Mouse (Mus musculus): ENCODE measurements at regions not wholly inside any gene's neighbourhood (a gene's known extent, or its start where the extent isn't known, plus 50 kb on each side); places are given as distances from the start of the nearest gene placed in this dataset.

GRCm38 (mm10) chr8:90503306-90503705 is 155.2 kb upstream of the Tox3 start:
- Histone ChIP-seq H3K9me3 (replicated peaks; ENCODE audit: control insufficient read depth, low read length, poor library complexity, severe bottlenecking) (no peaks in the 10 kb centered on the region), H3K9ac (ENCODE audit: low read depth, low read length) (no peak overlapping the region), H3K27ac (ENCODE audit: low read length) (no peak overlapping the region), H3K4me1 (ENCODE audit: control insufficient read depth, insufficient read depth, low read length) (no peaks in the 10 kb centered on the region; the same call in 1 of the 2 replicates), H3K27me3 (ENCODE audit: control insufficient read depth, insufficient read depth, low read depth, low read length) (no peaks in the 10 kb centered on the region), H3K36me3 (ENCODE audit: control insufficient read depth, insufficient read depth, low read length) (no peaks in the 10 kb centered on the region), H3K4me2 (ENCODE audit: low read length) (no peak overlapping the region), H3K4me3 (ENCODE audit: low read depth, low read length) (no peak overlapping the region)
- ATAC-seq = no peak
- WGBS = 51% methylated on average over 2 of the region's 2 CpGs

- Histone ChIP-seq H3K4me2 (ENCODE audit: low read length) (no peak overlapping the region), H3K4me3 (ENCODE audit: low read depth, low read length) (no peak overlapping the region), H3K27ac (ENCODE audit: low read length) (no peak overlapping the region), H3K4me1 (ENCODE audit: control insufficient read depth, insufficient read depth, low read length) (no peaks in the 10 kb centered on the region; the same call in 1 of the 2 replicates), H3K36me3 (ENCODE audit: control insufficient read depth, insufficient read depth, low read length) (no peaks in the 10 kb centered on the region), H3K9me3 (replicated peaks; ENCODE audit: control insufficient read depth, low read length, poor library complexity, severe bottlenecking) (no peaks in the 10 kb centered on the region), H3K27me3 (ENCODE audit: control insufficient read depth, insufficient read depth, low read depth, low read length) (no peaks in the 10 kb centered on the region), H3K9ac (ENCODE audit: low read depth, low read length) (no peak overlapping the region)
- 55% methylated on average over 2 of the region's 2 CpGs for WGBS
- ATAC-seq = no peak
These were observed 154.7 kb upstream of the Tox3 start for GRCm38 (mm10) chr8:90502879-90503278.

GRCm38 (mm10) chr8:90499315-90499714 is 151.2 kb upstream of the Tox3 start:
- Histone ChIP-seq H3K4me2 (ENCODE audit: low read length) (no peak overlapping the region), H3K36me3 (ENCODE audit: control insufficient read depth, insufficient read depth, low read length) (no peaks in the 10 kb centered on the region), H3K9ac (ENCODE audit: low read depth, low read length) (no peak overlapping the region), H3K4me3 (ENCODE audit: low read depth, low read length) (no peak overlapping the region), H3K27ac (ENCODE audit: low read length) (no peak overlapping the region), H3K4me1 (ENCODE audit: control insufficient read depth, insufficient read depth, low read length) (peaks cover 23% of the 10 kb centered on the region), H3K27me3 (ENCODE audit: control insufficient read depth, insufficient read depth, low read depth, low read length) (no peaks in the 10 kb centered on the region), H3K9me3 (replicated peaks; ENCODE audit: control insufficient read depth, low read length, poor library complexity, severe bottlenecking) (no peaks in the 10 kb centered on the region)
- ATAC-seq = no peak
- WGBS = 50% methylated on average over 1 of the region's 1 CpGs

- H3K36me3 ChIP-seq (ENCODE audit: control insufficient read depth, insufficient read depth, low read length) = no peaks in the 10 kb centered on the region
- peak overlapping the region; percentile 48 for H3K4me2 ChIP-seq (ENCODE audit: low read length)
- no peaks in the 10 kb centered on the region for H3K27me3 ChIP-seq (ENCODE audit: control insufficient read depth, insufficient read depth, low read depth, low read length)
- H3K9me3 ChIP-seq (replicated peaks; ENCODE audit: control insufficient read depth, low read length, poor library complexity, severe bottlenecking) = no peaks in the 10 kb centered on the region
- peak overlapping the region; percentile 92 for H3K27ac ChIP-seq (ENCODE audit: low read length)
- peaks cover 36% of the 10 kb centered on the region for H3K4me1 ChIP-seq (ENCODE audit: control insufficient read depth, insufficient read depth, low read length)
- peak overlapping the region; percentile 4; the same call in 1 of the 2 replicates for H3K4me3 ChIP-seq (ENCODE audit: low read depth, low read length)
- under 1% methylated on average over 13 of the region's 13 CpGs for WGBS
- peak; percentile 76 for ATAC-seq
- peak overlapping the region; percentile 67 for H3K9ac ChIP-seq (ENCODE audit: low read depth, low read length)
These were observed 148.6 kb upstream of the Tox3 start for GRCm38 (mm10) chr8:90496658-90497163.

- WGBS = 8% methylated on average over 5 of the region's 5 CpGs
- Histone ChIP-seq H3K4me2 (ENCODE audit: low read length) (peak overlapping the region; percentile 17; the same call in 1 of the 2 replicates), H3K27ac (ENCODE audit: low read length) (peak overlapping the region; percentile 92), H3K36me3 (ENCODE audit: control insufficient read depth, insufficient read depth, low read length) (no peaks in the 10 kb centered on the region), H3K9ac (ENCODE audit: low read depth, low read length) (no peak overlapping the region), H3K9me3 (replicated peaks; ENCODE audit: control insufficient read depth, low read length, poor library complexity, severe bottlenecking) (no peaks in the 10 kb centered on the region), H3K4me3 (ENCODE audit: low read depth, low read length) (no peak overlapping the region), H3K4me1 (ENCODE audit: control insufficient read depth, insufficient read depth, low read length) (peaks cover 43% of the 10 kb centered on the region), H3K27me3 (ENCODE audit: control insufficient read depth, insufficient read depth, low read depth, low read length) (no peaks in the 10 kb centered on the region)
- ATAC-seq = peak; percentile 63
These were observed 147.8 kb upstream of the Tox3 start for GRCm38 (mm10) chr8:90495943-90496371.

- 48% methylated on average over 14 of the region's 14 CpGs for WGBS
- peaks cover 45% of the 10 kb centered on the region for H3K4me1 ChIP-seq (ENCODE audit: control insufficient read depth, insufficient read depth, low read length)
These were observed 144.5 kb upstream of the Tox3 start for GRCm38 (mm10) chr8:90492521-90493225.

GRCm38 (mm10) chr8:90491691-90492090 is 143.5 kb upstream of the Tox3 start:
- ATAC-seq = no peak
- Histone ChIP-seq H3K4me2 (ENCODE audit: low read length) (no peak overlapping the region; the same call in 1 of the 2 replicates), H3K27ac (ENCODE audit: low read length) (no peak overlapping the region), H3K9me3 (replicated peaks; ENCODE audit: control insufficient read depth, low read length, poor library complexity, severe bottlenecking) (no peaks in the 10 kb centered on the region), H3K27me3 (ENCODE audit: control insufficient read depth, insufficient read depth, low read depth, low read length) (no peaks in the 10 kb centered on the region), H3K4me3 (ENCODE audit: low read depth, low read length) (no peak overlapping the region), H3K36me3 (ENCODE audit: control insufficient read depth, insufficient read depth, low read length) (no peaks in the 10 kb centered on the region), H3K9ac (ENCODE audit: low read depth, low read length) (no peak overlapping the region), H3K4me1 (ENCODE audit: control insufficient read depth, insufficient read depth, low read length) (peaks cover 35% of the 10 kb centered on the region)
- 31% methylated on average over 7 of the region's 7 CpGs for WGBS

More at GRCm38 (mm10) chr8:90492521-90493225, 144.5 kb upstream of the Tox3 start:
- Histone ChIP-seq H3K4me2 (ENCODE audit: low read length) (no peak overlapping the region), H3K36me3 (ENCODE audit: control insufficient read depth, insufficient read depth, low read length) (no peaks in the 10 kb centered on the region), H3K27me3 (ENCODE audit: control insufficient read depth, insufficient read depth, low read depth, low read length) (no peaks in the 10 kb centered on the region), H3K9ac (ENCODE audit: low read depth, low read length) (no peak overlapping the region), H3K9me3 (replicated peaks; ENCODE audit: control insufficient read depth, low read length, poor library complexity, severe bottlenecking) (no peaks in the 10 kb centered on the region), H3K4me3 (ENCODE audit: low read depth, low read length) (no peak overlapping the region), H3K27ac (ENCODE audit: low read length) (peak overlapping the region; percentile 19; the same call in 1 of the 2 replicates)
- ATAC-seq = no peak

GRCm38 (mm10) chr8:90490734-90491441 is 142.7 kb upstream of the Tox3 start:
- Histone ChIP-seq H3K4me1 (ENCODE audit: control insufficient read depth, insufficient read depth, low read length) (peaks cover 29% of the 10 kb centered on the region), H3K4me3 (ENCODE audit: low read depth, low read length) (no peak overlapping the region), H3K9me3 (replicated peaks; ENCODE audit: control insufficient read depth, low read length, poor library complexity, severe bottlenecking) (no peaks in the 10 kb centered on the region), H3K36me3 (ENCODE audit: control insufficient read depth, insufficient read depth, low read length) (no peaks in the 10 kb centered on the region), H3K9ac (ENCODE audit: low read depth, low read length) (no peak overlapping the region), H3K27me3 (ENCODE audit: control insufficient read depth, insufficient read depth, low read depth, low read length) (no peaks in the 10 kb centered on the region), H3K4me2 (ENCODE audit: low read length) (peak overlapping the region; percentile 33), H3K27ac (ENCODE audit: low read length) (peak overlapping the region; percentile 40; the same call in 1 of the 2 replicates)
- WGBS = 42% methylated on average over 17 of the region's 17 CpGs
- ATAC-seq = peak; percentile 72

- Histone ChIP-seq H3K9me3 (replicated peaks; ENCODE audit: control insufficient read depth, low read length, poor library complexity, severe bottlenecking) (no peaks in the 10 kb centered on the region), H3K27me3 (ENCODE audit: control insufficient read depth, insufficient read depth, low read depth, low read length) (no peaks in the 10 kb centered on the region), H3K4me3 (ENCODE audit: low read depth, low read length) (no peak overlapping the region), H3K36me3 (ENCODE audit: control insufficient read depth, insufficient read depth, low read length) (no peaks in the 10 kb centered on the region), H3K9ac (ENCODE audit: low read depth, low read length) (no peak overlapping the region), H3K4me1 (ENCODE audit: control insufficient read depth, insufficient read depth, low read length) (peaks cover 8% of the 10 kb centered on the region), H3K27ac (ENCODE audit: low read length) (no peak overlapping the region), H3K4me2 (ENCODE audit: low read length) (no peak overlapping the region)
- WGBS = 87% methylated on average over 3 of the region's 3 CpGs
- ATAC-seq = no peak
These were observed 138.4 kb upstream of the Tox3 start for GRCm38 (mm10) chr8:90486556-90486955.

Measured in midbrain, embryonic 16.5 days (tissue).